Mouse (Mus musculus) kidney, adult 2 months (tissue): ENCODE results near the gene Mrps2.

ENCODE experiments used
- CTCF ChIP-seq: fragments of 200-500 bp; conservative IDR thresholded peaks from 2 replicates; pipeline ENCODE4 v1.5.1; 2011; ENCODE audit warnings: low read depth, mild to moderate bottlenecking, control low read depth, low read length, moderate library complexity, mixed read lengths; ENCODE audit not compliant: insufficient read depth, insufficient read length
- POLR2A ChIP-seq: fragments of 200-500 bp; IDR thresholded peaks from one replicate; pipeline ENCODE4 v1.6.1; 2011; ENCODE audit warnings: low read depth, low read length, control low read depth

DNA sequence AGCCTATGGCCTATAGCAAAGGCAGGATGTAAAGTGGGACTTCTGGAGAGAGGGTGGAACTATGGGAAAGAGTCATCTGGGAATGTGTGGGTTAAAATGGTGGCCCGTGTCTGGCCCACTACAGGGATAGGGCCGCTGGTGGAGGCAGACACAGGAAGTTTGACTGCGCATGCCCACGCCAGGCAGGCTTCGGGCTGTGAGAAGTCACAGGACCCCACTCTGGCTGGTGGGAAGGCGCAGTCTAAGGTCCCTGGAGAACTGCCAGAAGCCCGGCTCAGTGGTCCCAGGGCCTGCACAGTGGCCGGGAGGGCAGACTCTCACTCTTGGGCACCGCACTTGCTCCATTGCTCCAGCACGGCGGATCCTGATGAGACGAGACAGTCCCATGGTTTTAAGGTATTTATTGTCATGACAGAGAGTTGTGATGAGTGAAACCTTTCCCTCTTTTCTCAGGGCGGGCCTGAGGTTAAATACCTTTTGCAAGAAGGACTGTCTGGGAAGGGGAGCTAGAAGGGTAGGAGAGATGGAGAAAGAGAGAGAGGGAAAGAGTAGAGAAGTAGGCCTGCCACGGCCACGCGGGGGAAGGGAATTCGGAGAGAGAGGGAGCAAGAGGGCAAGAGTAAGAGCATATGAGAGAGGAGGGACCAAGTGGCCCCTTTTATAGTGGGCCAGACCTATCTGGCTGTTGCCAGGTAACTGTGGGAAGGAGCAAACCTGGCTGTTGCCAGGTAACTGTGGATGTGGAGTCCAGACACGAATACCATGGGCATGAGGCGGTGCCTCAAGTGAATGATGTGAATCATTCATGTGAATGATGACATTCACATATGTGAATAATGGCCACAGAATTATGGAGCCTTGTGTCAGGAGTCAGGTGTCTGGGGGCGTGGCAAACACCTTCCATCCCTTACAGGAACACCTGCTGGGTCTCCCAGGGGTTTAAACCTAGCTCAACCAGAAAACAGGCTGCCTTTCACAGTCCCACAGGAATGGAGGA, 11.6 kb downstream of the Mrps2 start:
- TF ChIP-seq CTCF (no peak), POLR2A (no peak)
